Mouse (Mus musculus) telencephalon, adult 2 months (tissue): ENCODE data around the gene Hist1h1c.
"Not testable (repeated sequence)": the region's sequence is repeated elsewhere in the genome, so short reads cannot be mapped to it uniquely, and the experiment has no call there.

Experiments used
- DNase-seq: peaks from one replicate; pipeline ENCODE4 v3.0.0-alpha.2; 2011; ENCODE audit warnings: low read depth, low spot score

Hist1h1c gene

DNA sequence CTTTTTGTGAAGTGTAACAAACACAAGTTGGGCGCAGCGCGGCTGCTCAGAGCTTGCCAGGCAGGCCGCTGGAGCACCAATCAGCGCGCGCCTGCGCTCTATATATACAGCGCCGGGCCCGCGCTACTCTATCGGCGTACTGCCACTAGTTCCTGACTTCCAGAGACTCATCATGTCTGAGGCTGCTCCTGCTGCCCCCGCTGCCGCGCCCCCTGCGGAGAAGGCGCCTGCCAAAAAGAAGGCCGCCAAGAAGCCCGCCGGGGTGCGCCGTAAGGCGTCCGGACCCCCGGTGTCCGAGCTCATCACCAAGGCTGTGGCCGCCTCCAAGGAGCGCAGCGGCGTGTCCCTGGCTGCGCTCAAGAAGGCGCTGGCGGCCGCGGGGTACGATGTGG, at the start of gene Hist1h1c:
Gene Hist1h1c, plus strand, starts transcription at position 132 of the 392 bp plus-strand sequence.
- DNase-seq = peak; percentile 77

DNA sequence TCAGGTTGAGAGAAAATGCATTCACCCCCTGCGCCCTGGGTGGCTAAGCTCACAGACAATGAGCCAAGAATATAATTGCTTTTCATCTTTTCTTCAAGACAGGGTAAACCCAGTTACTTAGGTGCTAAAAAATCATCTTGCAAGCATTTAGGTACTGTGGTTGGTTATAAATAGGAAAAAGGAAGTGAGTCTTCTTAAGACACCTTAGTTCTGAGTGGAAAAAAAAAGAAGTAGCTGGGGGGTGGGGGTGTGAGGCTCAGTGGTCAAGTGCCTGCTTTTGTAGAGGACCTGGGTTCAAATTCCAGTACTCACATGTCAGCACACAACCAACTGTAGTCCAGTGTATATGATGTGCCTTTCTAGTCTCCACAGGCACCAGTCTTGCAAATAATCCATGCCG, 49.7 kb upstream of the Hist1h1c start:
- DNase-seq = no peak

- DNase-seq = no peak
These were observed 49.1 kb upstream of the Hist1h1c start for GRCm38 (mm10) chr13:23689459-23689858.

DNA sequence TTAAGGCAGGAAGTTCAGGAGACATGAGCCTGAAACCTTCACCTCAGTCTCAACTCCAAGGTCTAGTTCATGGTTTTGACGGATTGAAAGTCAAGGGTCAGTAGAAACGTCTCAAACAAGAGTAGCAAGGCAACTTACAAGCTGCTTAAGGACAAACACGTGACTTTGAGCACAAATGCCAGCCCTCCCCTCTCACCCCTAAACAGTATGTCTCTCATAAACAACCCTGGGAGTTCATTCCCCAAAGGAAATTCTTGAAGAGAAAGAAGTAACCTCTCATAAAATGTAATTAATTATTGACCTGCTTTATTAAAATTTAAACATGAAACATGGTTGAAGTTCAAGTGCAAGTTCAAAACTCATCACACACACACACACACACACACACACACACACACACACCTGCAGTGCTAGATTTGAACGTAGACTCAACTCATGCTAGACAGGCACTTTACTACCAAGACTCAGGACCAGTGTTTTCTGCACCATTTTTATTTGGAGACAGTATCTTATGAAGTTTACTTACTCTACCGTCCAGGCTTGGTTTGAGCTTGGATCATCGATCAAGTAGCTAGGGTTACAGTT, 44.7 kb upstream of the Hist1h1c start:
- no peak for DNase-seq

DNA sequence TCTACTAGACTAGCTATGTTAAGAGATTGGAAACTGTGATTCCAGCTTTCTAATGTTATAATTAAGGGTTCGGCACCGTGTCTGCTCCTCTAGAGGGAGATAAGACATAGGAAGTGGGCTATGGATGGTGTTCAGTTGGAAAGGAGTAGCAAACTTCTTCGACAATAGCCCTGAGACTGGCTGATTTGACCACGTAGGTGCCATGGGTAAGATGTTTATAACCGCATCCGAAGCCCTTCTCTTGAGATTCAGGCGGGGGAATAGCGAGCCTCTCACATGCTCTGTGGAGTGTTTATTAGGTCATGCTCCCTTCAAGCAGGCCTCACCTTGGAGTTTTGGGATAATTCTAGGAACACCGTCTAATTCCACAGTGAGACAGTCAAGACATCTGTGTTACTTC, 43.7 kb upstream of the Hist1h1c start:
- no peak for DNase-seq

DNA sequence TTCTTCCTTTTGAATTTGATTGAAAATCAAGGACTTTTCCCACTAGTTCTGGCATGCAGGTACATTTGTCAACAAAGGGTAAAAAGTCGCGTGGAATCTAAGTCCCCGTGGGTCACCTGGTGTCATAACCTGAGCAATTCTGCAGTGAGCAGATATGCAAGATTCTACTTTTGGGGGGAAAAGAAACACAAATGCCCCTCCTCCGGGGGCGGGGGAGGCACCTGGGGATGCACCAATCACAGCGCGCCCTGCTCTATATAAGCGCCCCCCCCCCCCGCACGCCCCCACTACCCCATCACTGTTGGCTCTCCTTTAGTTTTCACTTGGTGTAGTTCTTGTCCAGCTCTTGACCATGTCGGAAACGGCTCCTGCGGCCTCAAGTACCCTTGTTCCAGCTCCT, 43.1 kb upstream of the Hist1h1c start, which contains the start of gene Hist1h1t:
Gene Hist1h1t, plus strand, starts transcription at position 301 of the 400 bp plus-strand sequence.
- DNase-seq = no peak

- DNase-seq = no peak
These were observed 42.5 kb upstream of the Hist1h1c start for GRCm38 (mm10) chr13:23696061-23696474.

- no peak for DNase-seq
These were observed 40.9 kb upstream of the Hist1h1c start for GRCm38 (mm10) chr13:23697491-23698299.

DNA sequence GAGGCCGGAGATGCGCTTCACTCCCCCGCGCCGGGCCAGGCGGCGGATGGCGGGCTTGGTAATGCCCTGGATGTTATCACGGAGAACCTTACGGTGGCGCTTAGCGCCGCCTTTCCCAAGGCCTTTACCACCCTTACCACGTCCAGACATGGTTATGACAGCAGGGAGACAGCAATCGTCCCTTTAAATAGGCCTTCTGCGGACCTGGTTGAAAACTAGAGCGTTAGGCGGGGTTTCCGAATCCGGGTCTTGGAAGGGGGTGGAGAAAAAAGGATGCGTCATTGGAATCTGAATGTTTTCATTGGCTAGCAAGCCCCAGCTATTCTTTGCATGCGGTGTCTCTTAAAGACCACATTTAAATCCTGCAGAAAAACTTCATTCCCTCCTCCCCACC, 40.3 kb upstream of the Hist1h1c start, which contains the start of gene Hist1h4c:
Gene Hist1h4c, minus strand, starts transcription at position 155 of the 394 bp plus-strand sequence.
- DNase-seq = peak; percentile 99

GRCm38 (mm10) chr13:23698996-23699395, 39.6 kb upstream of the Hist1h1c start:
- no peak for DNase-seq

DNA sequence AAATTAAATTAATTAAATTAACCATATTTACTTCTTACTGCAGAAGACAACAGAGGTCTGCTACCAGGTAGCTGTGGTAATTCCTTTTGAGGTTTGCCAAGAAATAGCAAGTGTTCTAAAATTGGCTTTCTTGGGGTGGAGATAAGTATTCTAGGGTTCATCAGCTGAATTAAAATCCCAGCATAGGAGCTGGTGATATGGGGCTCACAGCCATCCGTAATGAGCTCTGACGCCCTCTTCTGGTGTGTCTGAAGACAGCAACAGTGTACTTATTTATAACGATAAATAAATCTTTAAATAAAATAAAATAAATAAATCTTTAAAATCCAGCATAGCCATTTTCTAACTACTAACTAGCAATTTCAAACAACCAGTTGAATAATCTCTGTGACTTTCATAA, 38.8 kb upstream of the Hist1h1c start:
- DNase-seq = no peak

- peak; percentile 58 for DNase-seq
These were observed 37.7 kb upstream of the Hist1h1c start for GRCm38 (mm10) chr13:23700786-23701520.

DNA sequence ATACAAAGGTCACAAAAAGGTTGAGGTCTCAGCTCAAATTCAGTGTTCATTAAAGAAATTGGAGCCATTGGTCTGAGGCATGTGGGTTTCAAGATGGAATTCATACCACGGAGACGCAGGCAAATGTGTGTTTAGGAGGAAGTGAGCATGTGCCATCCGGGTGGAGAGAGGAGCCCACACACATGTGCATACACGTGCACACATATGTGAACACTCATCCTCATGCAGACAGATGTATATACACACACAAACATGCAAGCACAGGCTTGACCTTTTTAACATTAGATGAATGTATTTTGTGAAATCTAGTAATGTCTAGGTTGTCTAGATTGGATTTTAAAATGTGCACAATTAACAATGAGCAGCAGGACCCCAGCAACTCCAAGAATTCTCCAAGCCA, 36.4 kb upstream of the Hist1h1c start:
- DNase-seq = no peak

DNA sequence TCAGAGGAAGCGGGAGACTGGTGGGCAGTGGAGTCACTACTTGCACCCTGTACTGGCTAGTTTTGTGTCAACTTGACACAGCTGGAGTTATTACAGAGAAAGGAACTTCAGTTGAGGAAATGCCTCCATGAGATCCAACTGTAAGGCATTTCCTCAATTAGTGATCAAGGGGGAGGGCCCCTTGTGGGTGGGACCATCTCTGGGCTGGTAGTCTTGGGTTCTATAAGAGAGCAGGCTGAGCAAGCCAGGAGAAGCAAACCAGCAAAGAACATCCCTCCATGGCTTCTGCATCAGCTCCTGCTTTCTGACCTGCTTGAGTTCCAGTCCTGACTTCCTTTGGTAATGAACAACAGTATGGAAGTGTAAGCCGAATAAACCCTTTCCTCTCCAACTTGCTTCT, 35.8 kb upstream of the Hist1h1c start:
- not testable (repeated sequence) for DNase-seq

GRCm38 (mm10) chr13:23705751-23706356, 32.8 kb upstream of the Hist1h1c start:
- no peak for DNase-seq

DNA sequence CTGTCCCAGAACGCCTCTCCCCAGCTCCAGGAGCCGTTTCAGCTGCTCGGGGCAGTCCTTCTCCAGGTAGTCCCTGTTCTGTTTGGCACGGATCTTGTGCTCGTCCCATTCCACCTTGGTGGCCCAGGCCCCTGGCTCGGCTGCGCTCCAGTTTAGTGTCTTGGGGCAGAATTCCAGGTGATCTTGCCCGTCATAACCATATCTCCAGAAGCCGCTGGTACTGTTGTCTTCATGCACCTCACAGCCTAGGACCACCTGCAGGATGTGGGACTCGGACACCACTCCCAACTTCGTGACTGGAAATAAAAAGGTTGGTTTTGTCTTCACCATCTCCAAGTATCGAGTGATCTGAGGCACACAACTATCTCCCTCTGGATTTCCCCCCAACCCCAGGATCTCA, 31.8 kb upstream of the Hist1h1c start:
- no peak for DNase-seq

DNA sequence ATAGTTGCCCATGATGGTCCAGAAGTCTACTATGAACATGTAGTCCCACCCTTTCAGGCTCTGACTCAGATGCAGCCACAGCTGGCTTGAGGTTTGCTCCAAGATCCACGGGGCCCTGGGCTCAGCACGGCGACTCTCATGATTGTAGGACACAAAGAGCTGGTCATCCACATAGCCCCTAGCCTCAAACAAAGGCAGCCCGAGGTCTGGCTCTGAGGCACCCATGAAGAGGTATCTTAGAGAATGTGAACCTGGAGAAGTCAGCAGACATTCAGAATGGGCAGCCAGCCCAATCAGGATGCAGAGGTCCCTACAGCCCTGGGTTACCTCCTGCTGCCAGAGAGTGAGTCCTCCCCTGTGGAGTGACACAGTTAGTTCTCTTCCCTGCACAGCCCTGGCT, 30.6 kb upstream of the Hist1h1c start:
- DNase-seq = no peak

DNA sequence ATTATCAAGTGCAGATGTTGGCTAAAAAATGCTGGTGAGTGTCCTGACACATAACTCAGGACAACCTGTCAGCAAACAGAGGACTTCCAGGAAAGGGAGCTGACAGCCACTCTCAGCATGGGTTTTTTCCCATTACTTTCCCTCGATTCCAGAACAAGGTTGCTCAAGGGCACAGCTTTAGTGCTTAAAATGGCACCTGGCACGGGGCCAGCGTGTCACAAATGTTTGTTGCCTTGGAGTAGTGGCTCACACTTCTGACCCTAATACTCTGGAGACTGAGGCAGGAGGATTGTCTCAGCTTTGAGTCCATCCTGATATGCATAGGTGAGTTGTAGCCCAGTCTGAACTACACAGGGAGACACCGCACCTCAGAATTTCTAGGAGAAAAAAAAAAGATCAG, 30.0 kb upstream of the Hist1h1c start:
- DNase-seq = no peak

DNA sequence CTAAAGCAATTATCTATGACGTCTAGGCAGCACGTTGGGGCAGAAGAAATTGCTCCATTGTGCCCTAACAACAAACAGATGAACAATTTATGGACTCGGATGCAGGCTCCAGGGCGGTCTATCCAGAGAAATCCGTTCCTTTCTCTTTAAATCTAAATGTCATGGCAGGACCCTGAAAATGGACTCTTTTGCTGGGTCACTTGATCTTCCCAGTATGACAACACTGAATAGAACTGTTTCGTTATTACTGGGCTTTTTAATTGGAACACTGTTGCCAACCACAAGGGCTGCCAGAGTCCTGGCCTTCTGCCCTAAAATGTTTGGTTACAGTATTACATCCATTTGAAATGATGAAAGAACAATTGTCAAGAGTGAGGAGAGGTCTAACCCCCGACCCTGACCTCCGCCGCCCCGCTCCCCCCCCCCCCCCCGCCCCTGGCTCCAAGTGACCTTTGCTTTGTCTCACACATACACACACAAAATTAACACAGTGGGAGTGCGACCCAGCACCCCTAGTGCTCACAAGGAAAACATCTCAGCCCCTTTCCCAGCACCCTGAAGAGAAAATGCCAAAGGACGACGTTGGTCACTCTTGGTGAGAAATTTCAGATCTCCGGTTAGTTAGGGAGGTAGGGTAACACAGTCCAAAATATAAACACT, 28.8 kb upstream of the Hist1h1c start:
- DNase-seq = no peak

- no peak for DNase-seq
These were observed 28.1 kb upstream of the Hist1h1c start, which contains the start of gene Hfe for GRCm38 (mm10) chr13:23710374-23711089. Gene Hfe, minus strand, starts transcription at chr13:23710854.
